Mouse (Mus musculus) E14TG2a.4 (cell line): ENCODE measurements at regions not wholly inside any gene's neighbourhood (a gene's known extent, or its start where the extent isn't known, plus 50 kb on each side); places are given as distances from the start of the nearest gene placed in this dataset.

Experiments used
- CTCF ChIP-seq: conservative IDR thresholded peaks from 2 replicates; pipeline ENCODE4 v1.5.1; 2014; ENCODE audit warnings: low read length
- NANOG ChIP-seq: IDR thresholded peaks from 2 replicates; pipeline ENCODE4 v1.6.1; 2014; ENCODE audit warnings: borderline replicate concordance, low read length, mixed read lengths
- POU5F1 ChIP-seq: IDR thresholded peaks from 2 replicates; pipeline ENCODE4 v1.6.1; 2014; ENCODE audit warnings: low read length, borderline replicate concordance

DNA sequence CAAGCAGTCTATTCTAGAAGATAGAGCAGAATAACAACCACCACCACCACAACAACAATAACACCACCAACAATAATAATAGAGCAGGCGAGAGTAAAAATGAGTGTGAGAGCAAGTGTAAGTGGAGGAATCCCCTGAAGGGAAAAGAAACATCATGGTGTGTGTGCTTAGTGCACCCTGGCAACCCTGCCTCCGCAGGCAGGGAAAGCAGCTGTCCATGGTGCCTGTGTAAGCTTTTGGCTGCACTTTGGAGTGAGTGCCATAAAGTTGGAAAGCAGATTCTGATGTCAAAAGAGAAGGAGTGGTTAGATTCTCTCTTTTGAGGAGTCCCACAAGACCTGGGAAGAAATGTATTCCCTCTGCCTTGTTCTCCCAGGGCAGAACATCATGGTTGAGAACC is 200.8 kb downstream of the Gm21750 start:
- TF ChIP-seq CTCF (no peak), POU5F1 (no peak), NANOG (no peak)
